Mouse (Mus musculus) midbrain, embryonic 10.5 days (tissue): ENCODE measurements around the gene Lancl1. TPM values are rescaled to one million over a fixed set of nuclear protein-coding genes. Genes with fewer than 3 reads are reported as not detected.

Experiments
- DNase-seq: peaks from one replicate; pipeline ENCODE4 v3.0.0-alpha.2; 2017; ENCODE audit warnings: low spot score
- H3K27ac ChIP-seq: fragments of 300-500 bp; sonication (generic); replicated peaks from 2 replicates; pipeline ENCODE4 v1.5.1; 2016; ENCODE audit warnings: mild to moderate bottlenecking
- H3K27me3 ChIP-seq: fragments of 300-500 bp; sonication (generic); 2 replicates; pipeline ENCODE4 v1.6.1; 2016; ENCODE audit warnings: low read depth, mild to moderate bottlenecking; ENCODE audit not compliant: poor library complexity, severe bottlenecking
- H3K36me3 ChIP-seq: fragments of 300-500 bp; sonication (generic); 2 replicates; pipeline ENCODE4 v1.6.1; 2016; ENCODE audit warnings: mild to moderate bottlenecking, moderate library complexity
- H3K4me1 ChIP-seq: fragments of 300-500 bp; sonication (generic); 2 replicates; pipeline ENCODE4 v1.6.1; 2016
- H3K4me3 ChIP-seq: fragments of 300-500 bp; sonication (generic); 2 replicates; pipeline ENCODE4 v1.5.1; 2016; ENCODE audit warnings: mild to moderate bottlenecking, moderate library complexity
- H3K9me3 ChIP-seq: fragments of 300-500 bp; sonication (generic); replicated peaks from 2 replicates; pipeline ENCODE4 v1.6.1; 2016; ENCODE audit warnings: mild to moderate bottlenecking
- WGBS: fragments of 180-500 bp; shearing (Covaris S2); methylation state at CpG from one replicate; pipeline ENCODE4 v1.1.7; 2016; 5-methylcytosine and 5-hydroxymethylcytosine counted together
- polyA plus RNA-seq: library from polyadenylated mRNA; unstranded; fragments of >200 nt; fragmentation: Nextera tagmentation; extraction: Ambion mirVana; gene quantifications from 2 replicates; pipeline ENCODE4 v1.2.1, GENCODE M21; 2016

Gene Lancl1
- polyA plus RNA-seq, 1 experiment from 2014 or later, result 72.8 TPM

DNA sequence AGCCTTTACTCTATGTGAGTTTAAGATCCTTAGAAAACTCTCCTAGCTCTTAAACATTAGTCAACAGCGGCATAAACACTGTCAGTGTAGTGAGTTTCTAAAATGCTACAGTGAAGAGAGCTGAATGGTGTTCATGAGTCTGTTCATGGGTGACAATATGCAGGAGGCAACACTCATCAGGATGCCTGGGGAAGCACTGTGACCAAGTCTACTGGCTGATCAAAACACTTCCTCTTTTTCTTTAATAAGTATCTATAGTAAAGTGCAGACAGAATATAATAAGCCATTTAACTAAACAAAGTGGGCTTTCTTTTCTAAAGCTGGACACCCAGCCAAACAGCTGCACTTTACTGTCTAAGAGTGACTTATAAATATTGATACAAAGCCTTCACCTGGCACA lies 37.3 kb downstream of the Lancl1 start:
- no peaks in the 10 kb centered on the region for H3K4me1 ChIP-seq
- H3K36me3 ChIP-seq, result peaks cover 50% of the 10 kb centered on the region
- WGBS, result 88% methylated on average over 1 of the region's 1 CpGs
- no peak overlapping the region for H3K27ac ChIP-seq
- no peaks in the 10 kb centered on the region for H3K27me3 ChIP-seq
- DNase-seq, result no peak
- no peaks in the 10 kb centered on the region for H3K9me3 ChIP-seq
- no peak overlapping the region for H3K4me3 ChIP-seq

DNA sequence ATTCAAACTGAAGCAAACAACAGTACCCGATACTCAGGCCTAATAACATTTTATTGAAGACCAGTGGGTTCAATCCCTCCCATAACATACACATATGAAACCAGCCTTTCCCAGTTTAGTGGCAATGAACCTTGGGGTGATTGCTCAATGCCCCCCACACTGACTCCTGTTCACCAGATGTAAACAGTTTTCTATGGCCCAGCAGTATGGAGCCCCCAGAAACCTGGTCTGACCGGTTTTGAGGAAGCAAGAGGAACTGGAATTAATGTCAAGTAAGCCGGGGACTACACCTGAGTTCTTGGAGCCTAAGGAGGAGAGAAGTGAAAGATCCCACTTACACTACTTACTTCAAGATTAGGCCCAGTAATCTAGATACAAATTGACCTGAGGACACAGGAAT lies 38.2 kb downstream of the Lancl1 start:
- DNase-seq, result no peak
- Histone ChIP-seq H3K27ac (no peak overlapping the region), H3K4me3 (no peak overlapping the region), H3K9me3 (no peaks in the 10 kb centered on the region), H3K4me1 (no peaks in the 10 kb centered on the region), H3K27me3 (no peaks in the 10 kb centered on the region), H3K36me3 (peaks cover 42% of the 10 kb centered on the region)
- WGBS, result 79% methylated on average over 3 of the region's 3 CpGs

GRCm38 (mm10) chr1:66998601-66999000 lies 40.1 kb downstream of the Lancl1 start:
- H3K27me3 ChIP-seq, result no peaks in the 10 kb centered on the region
- 97% methylated on average over 1 of the region's 1 CpGs for WGBS
- H3K4me1 ChIP-seq, result no peaks in the 10 kb centered on the region
- H3K36me3 ChIP-seq, result peaks cover 23% of the 10 kb centered on the region
- H3K27ac ChIP-seq, result no peak overlapping the region
- H3K9me3 ChIP-seq, result no peaks in the 10 kb centered on the region
- no peak overlapping the region for H3K4me3 ChIP-seq
- DNase-seq, result no peak

DNA sequence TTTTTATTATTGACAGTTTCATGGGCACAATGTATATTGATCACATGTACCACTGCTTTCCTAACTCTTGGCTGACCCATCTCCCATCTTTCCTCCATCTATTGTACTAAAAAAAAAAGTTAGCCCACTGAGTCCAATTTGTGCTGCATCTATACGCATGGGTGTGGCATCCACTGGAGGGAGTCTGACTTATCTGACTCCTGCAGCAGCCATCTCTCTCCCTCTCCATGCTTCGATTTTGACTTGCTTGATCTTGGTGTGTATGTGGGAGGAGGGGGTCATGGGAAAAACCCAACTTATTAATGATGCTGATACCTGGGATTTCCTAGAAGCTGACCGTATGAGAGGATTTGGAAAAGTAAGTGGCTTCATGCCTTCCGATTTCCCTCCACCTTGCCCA lies 40.5 kb downstream of the Lancl1 start:
- WGBS, result 98% methylated on average over 4 of the region's 4 CpGs
- Histone ChIP-seq H3K36me3 (peaks cover 19% of the 10 kb centered on the region), H3K27me3 (no peaks in the 10 kb centered on the region), H3K9me3 (no peaks in the 10 kb centered on the region), H3K4me1 (no peaks in the 10 kb centered on the region), H3K4me3 (no peak overlapping the region), H3K27ac (no peak overlapping the region)
- DNase-seq, result no peak

GRCm38 (mm10) chr1:66996819-66997218 lies 41.9 kb downstream of the Lancl1 start:
- Histone ChIP-seq H3K4me1 (no peaks in the 10 kb centered on the region), H3K4me3 (no peak overlapping the region), H3K9me3 (no peaks in the 10 kb centered on the region), H3K27me3 (no peaks in the 10 kb centered on the region), H3K27ac (no peak overlapping the region), H3K36me3 (0 out of 2 replicates have a peak, but pooled peaks cover 6% of the 10 kb centered on the region)
- no peak for DNase-seq
- 93% methylated on average over 2 of the region's 2 CpGs for WGBS

- Histone ChIP-seq H3K4me1 (no peaks in the 10 kb centered on the region), H3K36me3 (no peaks in the 10 kb centered on the region)
- DNase-seq, result no peak
These were observed 45.9 kb downstream of the Lancl1 start for GRCm38 (mm10) chr1:66992764-66993163.

DNA sequence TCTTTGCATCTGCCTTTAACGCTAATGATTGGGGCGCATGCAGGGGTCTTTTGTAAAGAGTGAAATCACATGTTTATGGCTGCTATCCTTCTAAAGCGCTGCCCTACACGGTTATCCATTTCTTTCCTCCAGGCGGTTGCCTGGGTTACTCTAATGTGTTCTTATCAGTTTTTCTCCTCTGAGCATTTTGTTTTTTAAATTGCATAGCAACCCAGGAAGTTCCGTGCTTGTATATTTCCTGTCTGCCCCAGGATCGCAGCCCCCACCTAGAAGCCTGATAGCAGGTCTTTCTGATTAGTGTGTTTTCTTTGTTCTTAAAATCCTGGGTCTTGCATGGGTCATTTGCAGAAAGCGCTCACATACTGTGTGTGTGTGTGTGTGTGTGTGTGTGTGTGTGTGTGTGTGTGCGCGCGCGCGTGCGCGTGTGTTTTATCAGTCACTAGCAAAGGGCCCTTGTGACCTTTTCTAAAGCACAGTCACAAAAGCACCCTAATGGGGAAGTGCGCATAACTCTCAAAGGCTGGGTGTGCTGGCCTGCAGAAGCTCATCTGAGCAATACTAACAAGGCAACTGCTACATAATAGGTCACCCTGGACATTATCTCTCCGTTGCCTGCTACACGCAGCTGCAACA lies 51.0 kb downstream of the Lancl1 start:
- Histone ChIP-seq H3K27me3 (no peaks in the 10 kb centered on the region), H3K27ac (no peak overlapping the region), H3K4me1 (no peaks in the 10 kb centered on the region), H3K4me3 (no peak overlapping the region), H3K9me3 (no peaks in the 10 kb centered on the region), H3K36me3 (no peaks in the 10 kb centered on the region)
- no peak for DNase-seq
- 89% methylated on average over 18 of the region's 18 CpGs for WGBS

More at GRCm38 (mm10) chr1:66992764-66993163, 45.9 kb downstream of the Lancl1 start:
- Histone ChIP-seq H3K4me3 (no peak overlapping the region), H3K27me3 (no peaks in the 10 kb centered on the region), H3K27ac (no peak overlapping the region), H3K9me3 (no peaks in the 10 kb centered on the region)

DNA sequence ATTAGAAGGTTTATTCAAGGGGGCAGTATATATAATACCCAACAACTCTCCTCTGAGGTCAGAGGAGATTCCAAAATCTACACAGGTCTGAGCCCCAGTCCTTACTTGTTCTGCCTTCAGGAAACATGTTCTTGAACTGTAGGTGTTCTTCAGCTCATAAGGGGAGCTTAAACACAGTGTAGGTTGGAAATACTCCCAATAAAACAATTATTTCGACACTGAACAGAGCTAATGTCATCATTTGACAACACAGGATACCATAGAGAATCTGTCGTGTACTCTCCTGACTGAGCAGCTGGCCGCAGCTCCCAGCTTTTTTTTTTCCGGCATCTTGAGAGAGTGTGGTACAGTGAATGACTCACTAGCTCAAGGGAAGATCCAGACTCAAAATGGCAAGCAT lies 52.8 kb downstream of the Lancl1 start:
- Histone ChIP-seq H3K4me1 (no peaks in the 10 kb centered on the region), H3K4me3 (no peak overlapping the region), H3K27ac (no peak overlapping the region), H3K9me3 (no peaks in the 10 kb centered on the region), H3K36me3 (no peaks in the 10 kb centered on the region), H3K27me3 (no peaks in the 10 kb centered on the region)
- no peak for DNase-seq
- WGBS, result 83% methylated on average over 4 of the region's 4 CpGs

GRCm38 (mm10) chr1:66985129-66985698 lies 53.5 kb downstream of the Lancl1 start:
- no peak for DNase-seq
- Histone ChIP-seq H3K4me1 (no peaks in the 10 kb centered on the region), H3K4me3 (no peak overlapping the region), H3K9me3 (no peaks in the 10 kb centered on the region), H3K27ac (no peak overlapping the region), H3K27me3 (no peaks in the 10 kb centered on the region), H3K36me3 (no peaks in the 10 kb centered on the region)
- 74% methylated on average over 7 of the region's 7 CpGs for WGBS

DNA sequence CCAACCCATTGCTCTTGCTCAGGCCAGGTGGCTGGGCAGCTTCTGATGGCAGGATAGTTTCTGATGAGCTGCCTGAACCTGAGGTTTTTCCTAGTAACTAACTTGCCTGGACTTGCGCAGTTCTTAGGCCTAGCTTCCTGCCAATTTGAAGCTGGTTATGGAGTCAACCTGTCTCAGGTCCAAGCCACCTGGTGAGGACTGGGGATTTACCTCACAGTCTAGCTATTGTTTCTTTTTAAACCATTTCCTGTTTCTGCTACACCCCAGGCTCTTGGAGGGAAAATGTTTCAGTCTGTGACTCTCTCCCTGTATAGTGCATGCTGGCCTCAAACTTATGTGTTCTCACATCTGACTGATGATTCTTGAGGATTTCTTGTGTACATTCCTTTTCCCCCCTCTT lies 58.5 kb downstream of the Lancl1 start:
- DNase-seq, result no peak
- Histone ChIP-seq H3K27me3 (no peaks in the 10 kb centered on the region), H3K27ac (no peak overlapping the region), H3K36me3 (no peaks in the 10 kb centered on the region), H3K4me1 (no peaks in the 10 kb centered on the region), H3K9me3 (no peaks in the 10 kb centered on the region; the same call in 1 of the 2 replicates), H3K4me3 (no peak overlapping the region)
- 89% methylated on average over 1 of the region's 1 CpGs for WGBS

DNA sequence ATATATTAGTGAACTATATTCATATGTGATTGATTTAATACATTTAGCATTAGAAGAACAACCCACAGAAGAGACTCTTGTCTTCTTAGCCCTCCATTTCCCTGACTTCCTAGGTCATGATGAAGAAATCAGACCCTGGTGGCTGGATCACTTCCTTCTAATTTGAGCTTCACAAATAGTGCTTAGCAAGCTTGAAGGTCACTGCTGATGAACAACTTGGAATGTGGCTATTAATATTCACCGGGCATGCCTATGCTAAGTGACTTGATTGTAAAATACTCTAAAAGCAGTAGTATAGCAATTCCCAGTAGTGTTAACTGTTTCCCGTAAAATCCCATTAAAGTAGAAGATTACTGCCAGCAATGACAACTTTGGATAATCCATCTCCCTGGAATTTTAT lies 63.2 kb downstream of the Lancl1 start:
- Histone ChIP-seq H3K4me3 (no peak overlapping the region), H3K36me3 (no peaks in the 10 kb centered on the region), H3K4me1 (no peaks in the 10 kb centered on the region), H3K27me3 (no peaks in the 10 kb centered on the region), H3K27ac (no peak overlapping the region), H3K9me3 (no peaks in the 10 kb centered on the region; the same call in 1 of the 2 replicates)
- DNase-seq, result no peak
- WGBS, result 94% methylated on average over 2 of the region's 2 CpGs

GRCm38 (mm10) chr1:66964857-66965256 lies 73.8 kb downstream of the Lancl1 start:
- no peak for DNase-seq
- no peak overlapping the region for H3K27ac ChIP-seq
- H3K27me3 ChIP-seq, result no peaks in the 10 kb centered on the region
- no peaks in the 10 kb centered on the region for H3K4me1 ChIP-seq
- WGBS, result 88% methylated on average over 4 of the region's 4 CpGs
- no peaks in the 10 kb centered on the region for H3K9me3 ChIP-seq
- H3K36me3 ChIP-seq, result no peaks in the 10 kb centered on the region
- H3K4me3 ChIP-seq, result no peak overlapping the region

- DNase-seq, result no peak
- Histone ChIP-seq H3K27me3 (no peaks in the 10 kb centered on the region), H3K9me3 (no peaks in the 10 kb centered on the region), H3K4me3 (no peak overlapping the region), H3K36me3 (no peaks in the 10 kb centered on the region), H3K27ac (no peak overlapping the region), H3K4me1 (no peaks in the 10 kb centered on the region)
- WGBS, result 46% methylated on average over 8 of the region's 8 CpGs
These were observed 78.0 kb downstream of the Lancl1 start for GRCm38 (mm10) chr1:66960536-66961243.
